Mouse (Mus musculus) C2C12 (cell line): ENCODE data around the gene Cdca4.

ENCODE experiments used
- CEBPB ChIP-seq: IDR thresholded peaks from one replicate; pipeline ENCODE4 v1.6.1; 2011; ENCODE audit warnings: low read depth, mild to moderate bottlenecking, control low read depth, moderate library complexity
- CTCF ChIP-seq: IDR thresholded peaks from one replicate; pipeline ENCODE4 v1.5.1; 2011; ENCODE audit not compliant: control insufficient read depth, insufficient read depth, insufficient read length
- MAX ChIP-seq: IDR thresholded peaks from one replicate; pipeline ENCODE4 v1.6.1; 2011; ENCODE audit warnings: mild to moderate bottlenecking, control low read depth
- USF1 ChIP-seq: IDR thresholded peaks from one replicate; pipeline ENCODE4 v1.6.1; 2011; ENCODE audit warnings: low read depth, mild to moderate bottlenecking, control low read depth, moderate library complexity

- TF ChIP-seq CTCF (no peak), MAX (no peak), USF1 (no peak), CEBPB (no peak)
Measured at GRCm38 (mm10) chr12:112794356-112794816, 34.8 kb downstream of the Cdca4 start.
